Mouse (Mus musculus): ENCODE data around the gene Sac3d1. TPM values are rescaled to one million over a fixed set of nuclear protein-coding genes. Genes with fewer than 3 reads are reported as not detected.

Sac3d1 gene
- total and polyA plus RNA-seq, 2 experiments from 2014 or later, result 60.8 to 67.7 TPM

GRCm38 (mm10) chr19:6067724-6068415 is 50.6 kb downstream of the Sac3d1 start, which contains the start of gene Tm7sf2:
TSS of gene Tm7sf2 (minus strand) at chr19:6068373.
- Histone ChIP-seq H3K27me3 (ENCODE audit: insufficient read depth, low read length) (no peaks in the 10 kb centered on the region), H3K4me2 (ENCODE audit: low read depth) (peak within 1 kb of the TSS; percentile 95), H3K36me3 (ENCODE audit: insufficient read depth) (peaks cover 29% of the 10 kb centered on the region), H3K27ac (ENCODE audit: low read depth, low read length) (peak within 1 kb of the TSS; percentile 87), H3K9me3 (ENCODE audit: low read length) (no peaks in the 10 kb centered on the region), H3K9ac (peak within 1 kb of the TSS; percentile 79), H3K4me3 (ENCODE audit: low read depth, low read length) (peak within 1 kb of the TSS; percentile 64), H3K4me1 (ENCODE audit: insufficient read depth) (peaks cover 14% of the 10 kb centered on the region; the same call in 1 of the 2 replicates)
- 8% methylated on average over 33 of the region's 33 CpGs for WGBS
- no peak for TF ChIP-seq CTCF (IDR thresholded peaks at IDR 0.05; ENCODE audit: low read depth)
- DNase-seq, result peak; percentile 92
- peak; percentile 93 for ATAC-seq

- no peaks in the 10 kb centered on the region for H3K27me3 ChIP-seq (ENCODE audit: insufficient read depth, low read length)
- peak overlapping the region; percentile 64 for H3K4me3 ChIP-seq (ENCODE audit: low read depth, low read length)
- peak; percentile 94 for TF ChIP-seq CTCF (IDR thresholded peaks at IDR 0.05; ENCODE audit: low read depth)
- no peaks in the 10 kb centered on the region for H3K9me3 ChIP-seq (ENCODE audit: low read length)
- peaks cover 29% of the 10 kb centered on the region for H3K36me3 ChIP-seq (ENCODE audit: insufficient read depth)
- peaks cover 18% of the 10 kb centered on the region for H3K4me1 ChIP-seq (ENCODE audit: insufficient read depth)
- WGBS, result under 1% methylated on average over 30 of the region's 30 CpGs
- DNase-seq (peak; percentile 90), ATAC-seq (peak; percentile 85)
- peak overlapping the region; percentile 95 for H3K4me2 ChIP-seq (ENCODE audit: low read depth)
- peak overlapping the region; percentile 87 for H3K27ac ChIP-seq (ENCODE audit: low read depth, low read length)
- peak overlapping the region; percentile 79 for H3K9ac ChIP-seq
Observed at GRCm38 (mm10) chr19:6067011-6067723, 51.3 kb downstream of the Sac3d1 start.

GRCm38 (mm10) chr19:6066571-6066970 is 51.9 kb downstream of the Sac3d1 start:
- H3K27me3 ChIP-seq (ENCODE audit: insufficient read depth, low read length), result no peaks in the 10 kb centered on the region
- peak overlapping the region; percentile 64 for H3K4me3 ChIP-seq (ENCODE audit: low read depth, low read length)
- H3K4me1 ChIP-seq (ENCODE audit: insufficient read depth), result peaks cover 23% of the 10 kb centered on the region
- H3K9me3 ChIP-seq (ENCODE audit: low read length), result no peaks in the 10 kb centered on the region
- peaks cover 29% of the 10 kb centered on the region for H3K36me3 ChIP-seq (ENCODE audit: insufficient read depth)
- H3K9ac ChIP-seq, result peak overlapping the region; percentile 79
- DNase-seq, result no peak
- H3K27ac ChIP-seq (ENCODE audit: low read depth, low read length), result peak overlapping the region; percentile 87
- 0 out of 2 replicates have a peak, but pooled peaks have one; percentile 0 for ATAC-seq
- WGBS, result 37% methylated on average over 5 of the region's 5 CpGs
- peak overlapping the region; percentile 95 for H3K4me2 ChIP-seq (ENCODE audit: low read depth)
- TF ChIP-seq CTCF (IDR thresholded peaks at IDR 0.05; ENCODE audit: low read depth), result no peak

Other genes starting within 250 kb of the Sac3d1 start
Only the 30 nearest of the 32 such genes appear.
- gene Slc25a45, start 240.8 kb downstream of the Sac3d1 start, total RNA-seq (2014; rRNA removed), result 2.2 and 2.6 TPM in 2 replicates
- gene Slc25a45, start 240.8 kb downstream of the Sac3d1 start, polyA plus RNA-seq (2015; fragmentation: Nextera tagmentation; extraction: Ambion mirVana), result 2.0 and 2.9 TPM in 2 replicates
- 9.9 and 14.2 TPM in 2 replicates for gene Tigd3, start 224.5 kb downstream of the Sac3d1 start, total RNA-seq (2014; rRNA removed)
- 8.6 and 10.2 TPM in 2 replicates for gene Tigd3, start 224.5 kb downstream of the Sac3d1 start, polyA plus RNA-seq (2015; fragmentation: Nextera tagmentation; extraction: Ambion mirVana)
- 52.8 and 64.5 TPM in 2 replicates for gene Dpf2, start 205.6 kb downstream of the Sac3d1 start, total RNA-seq (2014; rRNA removed)
- gene Dpf2, start 205.6 kb downstream of the Sac3d1 start, polyA plus RNA-seq (2015; fragmentation: Nextera tagmentation; extraction: Ambion mirVana), result 56.8 and 60.1 TPM in 2 replicates
- gene Cdc42ep2, start 193.8 kb downstream of the Sac3d1 start, total RNA-seq (2014; rRNA removed), result 13.3 and 18.4 TPM in 2 replicates
- gene Cdc42ep2, start 193.8 kb downstream of the Sac3d1 start, polyA plus RNA-seq (2015; fragmentation: Nextera tagmentation; extraction: Ambion mirVana), result 13.5 and 15.6 TPM in 2 replicates
- 12.4 and 18.1 TPM in 2 replicates for gene Pola2, start 154.4 kb downstream of the Sac3d1 start, total RNA-seq (2014; rRNA removed)
- 13.7 and 15.3 TPM in 2 replicates for gene Pola2, start 154.4 kb downstream of the Sac3d1 start, polyA plus RNA-seq (2015; fragmentation: Nextera tagmentation; extraction: Ambion mirVana)
- gene Slc22a20, start 132.5 kb downstream of the Sac3d1 start, total RNA-seq (2014; rRNA removed), result not detected in 2 replicates
- gene Slc22a20, start 132.5 kb downstream of the Sac3d1 start, polyA plus RNA-seq (2015; fragmentation: Nextera tagmentation; extraction: Ambion mirVana), result not detected in 2 replicates
- 5.5 and 7.7 TPM in 2 replicates for gene Capn1, start 102.8 kb downstream of the Sac3d1 start, total RNA-seq (2014; rRNA removed)
- gene Capn1, start 102.8 kb downstream of the Sac3d1 start, polyA plus RNA-seq (2015; fragmentation: Nextera tagmentation; extraction: Ambion mirVana), result 3.0 and 3.3 TPM in 2 replicates
- 15.8 and 23.7 TPM in 2 replicates for gene Syvn1, start 72.1 kb downstream of the Sac3d1 start, total RNA-seq (2014; rRNA removed)
- gene Syvn1, start 72.1 kb downstream of the Sac3d1 start, polyA plus RNA-seq (2015; fragmentation: Nextera tagmentation; extraction: Ambion mirVana), result 24.7 and 27.7 TPM in 2 replicates
- gene Mrpl49, start 60.9 kb downstream of the Sac3d1 start, total RNA-seq (2014; rRNA removed), result 47.1 and 50.8 TPM in 2 replicates
- 54.4 and 55.7 TPM in 2 replicates for gene Mrpl49, start 60.9 kb downstream of the Sac3d1 start, polyA plus RNA-seq (2015; fragmentation: Nextera tagmentation; extraction: Ambion mirVana)
- 1,002 and 1,178 TPM in 2 replicates for gene Fau, start 60.8 kb downstream of the Sac3d1 start, total RNA-seq (2014; rRNA removed)
- gene Fau, start 60.8 kb downstream of the Sac3d1 start, polyA plus RNA-seq (2015; fragmentation: Nextera tagmentation; extraction: Ambion mirVana), result 610 and 775 TPM in 2 replicates
- 42.5 and 50.8 TPM in 2 replicates for gene Znhit2, start 57.5 kb downstream of the Sac3d1 start, total RNA-seq (2014; rRNA removed)
- 46.1 and 47.1 TPM in 2 replicates for gene Znhit2, start 57.5 kb downstream of the Sac3d1 start, polyA plus RNA-seq (2015; fragmentation: Nextera tagmentation; extraction: Ambion mirVana)
- 70.6 and 79.6 TPM in 2 replicates for gene Tm7sf2, start 50.3 kb downstream of the Sac3d1 start, total RNA-seq (2014; rRNA removed)
- gene Tm7sf2, start 50.3 kb downstream of the Sac3d1 start, polyA plus RNA-seq (2015; fragmentation: Nextera tagmentation; extraction: Ambion mirVana), result 37.1 and 43.3 TPM in 2 replicates
- 93.0 and 96.8 TPM in 2 replicates for gene Vps51, start 41.4 kb downstream of the Sac3d1 start, total RNA-seq (2014; rRNA removed)
- gene Vps51, start 41.4 kb downstream of the Sac3d1 start, polyA plus RNA-seq (2015; fragmentation: Nextera tagmentation; extraction: Ambion mirVana), result 78.6 and 93.7 TPM in 2 replicates
- gene Tmem262, start 38.6 kb downstream of the Sac3d1 start, total RNA-seq (2014; rRNA removed), result not detected in 2 replicates
- gene Tmem262, start 38.6 kb downstream of the Sac3d1 start, polyA plus RNA-seq (2015; fragmentation: Nextera tagmentation; extraction: Ambion mirVana), result not detected in 2 replicates
- gene Gm28374, start 36.4 kb downstream of the Sac3d1 start, total RNA-seq (2014; rRNA removed), result 0.69 TPM in 1 of 2 replicates, not detected in the other
- gene Gm28374, start 36.4 kb downstream of the Sac3d1 start, polyA plus RNA-seq (2015; fragmentation: Nextera tagmentation; extraction: Ambion mirVana), result 0.57 and 0.68 TPM in 2 replicates
- 63.4 and 63.9 TPM in 2 replicates for gene Zfpl1, start 33.7 kb downstream of the Sac3d1 start, total RNA-seq (2014; rRNA removed)
- gene Zfpl1, start 33.7 kb downstream of the Sac3d1 start, polyA plus RNA-seq (2015; fragmentation: Nextera tagmentation; extraction: Ambion mirVana), result 100 and 114 TPM in 2 replicates
- 2.2 and 3.0 TPM in 2 replicates for gene Cdca5, start 33.7 kb downstream of the Sac3d1 start, total RNA-seq (2014; rRNA removed)
- gene Cdca5, start 33.7 kb downstream of the Sac3d1 start, polyA plus RNA-seq (2015; fragmentation: Nextera tagmentation; extraction: Ambion mirVana), result 4.7 TPM in 2 replicates
- not detected in 2 replicates for gene AC131692.1, start 24.2 kb downstream of the Sac3d1 start, total RNA-seq (2014; rRNA removed)
- gene AC131692.1, start 24.2 kb downstream of the Sac3d1 start, polyA plus RNA-seq (2015; fragmentation: Nextera tagmentation; extraction: Ambion mirVana), result not detected in 2 replicates
- gene Naaladl1, start 12.9 kb downstream of the Sac3d1 start, total RNA-seq (2014; rRNA removed), result 0.14 and 0.15 TPM in 2 replicates
- 0.39 and 0.51 TPM in 2 replicates for gene Naaladl1, start 12.9 kb downstream of the Sac3d1 start, polyA plus RNA-seq (2015; fragmentation: Nextera tagmentation; extraction: Ambion mirVana)
- gene Snx15, start 9.7 kb upstream of the Sac3d1 start, total RNA-seq (2014; rRNA removed), result 46.1 and 57.0 TPM in 2 replicates
- 58.0 and 60.5 TPM in 2 replicates for gene Snx15, start 9.7 kb upstream of the Sac3d1 start, polyA plus RNA-seq (2015; fragmentation: Nextera tagmentation; extraction: Ambion mirVana)
- not detected in 2 replicates for gene Batf2, start 22.3 kb upstream of the Sac3d1 start, total RNA-seq (2014; rRNA removed)
- not detected in 2 replicates for gene Batf2, start 22.3 kb upstream of the Sac3d1 start, polyA plus RNA-seq (2015; fragmentation: Nextera tagmentation; extraction: Ambion mirVana)
- 60.6 and 63.8 TPM in 2 replicates for gene Arl2, start 22.9 kb upstream of the Sac3d1 start, total RNA-seq (2014; rRNA removed)
- gene Arl2, start 22.9 kb upstream of the Sac3d1 start, polyA plus RNA-seq (2015; fragmentation: Nextera tagmentation; extraction: Ambion mirVana), result 111 and 118 TPM in 2 replicates
- gene Majin, start 65.7 kb upstream of the Sac3d1 start, total RNA-seq (2014; rRNA removed), result not detected in 2 replicates
- not detected in 2 replicates for gene Majin, start 65.7 kb upstream of the Sac3d1 start, polyA plus RNA-seq (2015; fragmentation: Nextera tagmentation; extraction: Ambion mirVana)
- gene Gpha2, start 107.7 kb upstream of the Sac3d1 start, total RNA-seq (2014; rRNA removed), result not detected in 2 replicates
- gene Gpha2, start 107.7 kb upstream of the Sac3d1 start, polyA plus RNA-seq (2015; fragmentation: Nextera tagmentation; extraction: Ambion mirVana), result 0.50 TPM in 1 of 2 replicates, not detected in the other
- gene Ppp2r5b, start 117.2 kb upstream of the Sac3d1 start, total RNA-seq (2014; rRNA removed), result 196 and 203 TPM in 2 replicates
- gene Ppp2r5b, start 117.2 kb upstream of the Sac3d1 start, polyA plus RNA-seq (2015; fragmentation: Nextera tagmentation; extraction: Ambion mirVana), result 144 and 159 TPM in 2 replicates
- 21.0 and 26.7 TPM in 2 replicates for gene Atg2a, start 123.0 kb upstream of the Sac3d1 start, total RNA-seq (2014; rRNA removed)
- gene Atg2a, start 123.0 kb upstream of the Sac3d1 start, polyA plus RNA-seq (2015; fragmentation: Nextera tagmentation; extraction: Ambion mirVana), result 5.9 and 7.6 TPM in 2 replicates
- 91.9 and 120 TPM in 2 replicates for gene Ehd1, start 158.1 kb upstream of the Sac3d1 start, total RNA-seq (2014; rRNA removed)
- gene Ehd1, start 158.1 kb upstream of the Sac3d1 start, polyA plus RNA-seq (2015; fragmentation: Nextera tagmentation; extraction: Ambion mirVana), result 69.9 and 75.4 TPM in 2 replicates
- 3.1 and 4.7 TPM in 2 replicates for gene Cdc42bpg, start 187.8 kb upstream of the Sac3d1 start, total RNA-seq (2014; rRNA removed)
- 0.11 and 0.23 TPM in 2 replicates for gene Cdc42bpg, start 187.8 kb upstream of the Sac3d1 start, polyA plus RNA-seq (2015; fragmentation: Nextera tagmentation; extraction: Ambion mirVana)
- 60.5 and 64.3 TPM in 2 replicates for gene Men1, start 216.3 kb upstream of the Sac3d1 start, total RNA-seq (2014; rRNA removed)
- 58.3 and 60.9 TPM in 2 replicates for gene Men1, start 216.3 kb upstream of the Sac3d1 start, polyA plus RNA-seq (2015; fragmentation: Nextera tagmentation; extraction: Ambion mirVana)
- gene Map4k2, start 222.5 kb upstream of the Sac3d1 start, total RNA-seq (2014; rRNA removed), result 43.0 and 55.8 TPM in 2 replicates
- 6.7 and 9.7 TPM in 2 replicates for gene Map4k2, start 222.5 kb upstream of the Sac3d1 start, polyA plus RNA-seq (2015; fragmentation: Nextera tagmentation; extraction: Ambion mirVana)